Mouse (Mus musculus) G1E (cell line): ENCODE data around the gene Fbxl18. TPM values are rescaled to one million over a fixed set of nuclear protein-coding genes. Genes with fewer than 3 reads are reported as not detected.

Experiments
- ATAC-seq: 2 replicates; pipeline ENCODE4 v1.8.0; 2016; ENCODE audit warnings: mild to moderate bottlenecking; ENCODE audit not compliant: insufficient number of reproducible peaks, poor library complexity, low FRiP score, severe bottlenecking; ENCODE audit errors: extremely low read depth
- DNase-seq: peaks from one replicate; pipeline ENCODE4 v3.0.0; 2012; ENCODE audit warnings: low spot score
- H3K27me3 ChIP-seq: 2 replicates; pipeline ENCODE4 v1.6.1; 2012; ENCODE audit warnings: mild to moderate bottlenecking, low read length, inconsistent platforms; ENCODE audit not compliant: insufficient read depth
- H3K36me3 ChIP-seq: replicated peaks from 2 replicates; pipeline ENCODE3; 2012; ENCODE audit warnings: mild to moderate bottlenecking, inconsistent platforms
- H3K4me1 ChIP-seq: 2 replicates; pipeline ENCODE4 v1.6.1; 2012; ENCODE audit warnings: low read depth, low read length, inconsistent platforms, mixed read lengths; ENCODE audit not compliant: insufficient read depth
- H3K4me3 ChIP-seq: 2 replicates; pipeline ENCODE4 v1.5.1; 2012; ENCODE audit warnings: low read depth, mild to moderate bottlenecking, inconsistent platforms, low read length, moderate library complexity, mixed read lengths
- H3K9me3 ChIP-seq: replicated peaks from 2 replicates; pipeline ENCODE4 v1.6.1; 2012; ENCODE audit warnings: inconsistent platforms
- CTCF ChIP-seq: IDR thresholded peaks from 2 replicates; pipeline ENCODE4 v1.5.1; 2012; ENCODE audit warnings: low read depth, low read length, inconsistent platforms, mixed read lengths
- GATA1 ChIP-seq: IDR thresholded peaks from 2 replicates; pipeline ENCODE4 v1.6.1; 2012; ENCODE audit warnings: borderline replicate concordance, low read length, inconsistent platforms, mixed read lengths
- GATA2 ChIP-seq: IDR thresholded peaks from 2 replicates; pipeline ENCODE4 v1.6.1; 2012; ENCODE audit warnings: low read depth, low read length, inconsistent platforms, borderline replicate concordance
- POLR2AphosphoS5 ChIP-seq: IDR thresholded peaks from 2 replicates; pipeline ENCODE4 v1.6.1; 2012; ENCODE audit warnings: low read depth, low read length, inconsistent platforms; ENCODE audit not compliant: insufficient replicate concordance
- TAL1 ChIP-seq: conservative IDR thresholded peaks from 2 replicates; pipeline ENCODE4 v1.6.1; 2012; ENCODE audit warnings: low read depth, low read length, inconsistent platforms, mixed read lengths
- polyA plus RNA-seq: library from polyadenylated mRNA; stranded (reverse); fragments of >175 nt; gene quantifications from 2 replicates; pipeline ENCODE4 v1.2.3, GENCODE M21; 2012
- total RNA-seq, 2 experiments: library from RNA; stranded (forward) in 1 of 2; stranded (reverse) in 1 of 2; fragments of 200-1000 nt in 1 of 2; fragments of >200 nt in 1 of 2; fragmentation: Nextera tagmentation in 1 of 2; gene quantifications; 2 replicates each; pipeline ENCODE4 v1.2.3; 2014 to 2017

Fbxl18 gene
- total and polyA plus RNA-seq, 3 experiments, result 5.5 to 21.3 (median 10.8) TPM

DNA sequence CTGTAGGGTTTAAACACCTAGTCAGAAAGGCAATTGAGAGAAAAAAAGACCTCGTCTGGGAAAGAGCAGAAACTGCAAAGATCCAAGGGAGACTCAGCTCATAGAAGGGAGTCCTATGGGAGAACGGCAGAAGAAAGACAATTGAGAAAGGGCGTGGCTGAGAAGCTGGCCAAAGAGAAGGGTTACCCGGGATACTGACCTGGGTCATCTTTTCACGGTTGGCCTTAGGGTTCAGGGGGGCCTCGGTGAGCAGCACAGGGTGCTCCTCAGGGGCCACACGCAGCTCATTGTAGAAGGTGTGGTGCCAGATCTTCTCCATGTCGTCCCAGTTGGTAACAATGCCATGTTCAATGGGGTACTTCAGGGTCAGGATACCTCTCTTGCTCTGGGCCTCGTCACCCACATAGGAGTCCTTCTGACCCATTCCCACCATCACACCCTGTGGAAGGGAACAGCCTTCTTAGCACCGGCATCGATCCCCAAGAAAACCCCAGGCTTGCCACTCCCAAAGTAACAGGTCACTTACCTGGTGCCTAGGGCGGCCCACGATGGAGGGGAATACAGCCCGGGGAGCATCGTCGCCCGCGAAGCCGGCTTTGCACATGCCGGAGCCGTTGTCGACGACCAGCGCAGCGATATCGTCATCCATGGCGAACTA is 9.9 kb upstream of the Fbxl18 start:
- no peak for ATAC-seq
- H3K36me3 ChIP-seq, result peaks cover 55% of the 10 kb centered on the region

DNA sequence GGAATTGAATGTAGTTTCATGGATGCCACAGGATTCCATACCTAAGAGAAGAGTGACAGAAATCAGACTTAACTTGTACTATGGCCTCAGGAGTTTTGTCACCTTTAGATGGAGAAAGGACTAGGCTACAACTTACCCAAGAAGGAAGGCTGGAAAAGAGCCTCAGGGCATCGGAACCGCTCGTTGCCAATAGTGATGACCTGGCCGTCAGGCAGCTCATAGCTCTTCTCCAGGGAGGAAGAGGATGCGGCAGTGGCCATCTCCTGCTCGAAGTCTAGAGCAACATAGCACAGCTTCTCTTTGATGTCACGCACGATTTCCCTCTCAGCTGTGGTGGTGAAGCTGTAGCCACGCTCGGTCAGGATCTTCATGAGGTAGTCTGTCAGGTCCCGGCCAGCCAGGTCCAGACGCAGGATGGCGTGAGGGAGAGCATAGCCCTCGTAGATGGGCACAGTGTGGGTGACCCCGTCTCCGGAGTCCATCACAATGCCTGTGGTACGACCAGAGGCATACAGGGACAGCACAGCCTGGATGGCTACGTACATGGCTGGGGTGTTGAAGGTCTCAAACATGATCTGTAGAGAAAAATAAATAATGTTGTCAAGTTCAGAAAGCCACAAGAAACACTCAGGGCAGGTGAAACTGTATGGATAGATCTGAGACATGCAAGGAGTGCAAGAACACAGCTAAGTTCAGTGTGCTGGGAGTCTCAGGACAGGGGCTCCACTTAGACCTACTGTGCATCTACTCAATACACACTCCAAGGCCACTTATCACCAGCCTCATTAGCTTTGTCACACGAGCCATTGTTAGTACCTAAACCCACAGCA is 9.2 kb upstream of the Fbxl18 start:
- Histone ChIP-seq H3K27me3 (no peaks in the 10 kb centered on the region), H3K4me3 (peak overlapping the region; percentile 100), H3K4me1 (peaks cover 65% of the 10 kb centered on the region), H3K9me3 (no peaks in the 10 kb centered on the region), H3K36me3 (peaks cover 63% of the 10 kb centered on the region)
- no peak for DNase-seq
- TF ChIP-seq TAL1 (no peak), GATA2 (no peak), POLR2AphosphoS5 (no peak), GATA1 (no peak), CTCF (no peak)
- ATAC-seq, result no peak

More for the DNA sequence above, 9.9 kb upstream of the Fbxl18 start:
- peak; percentile 84; the same call in 1 of the 2 replicates for TF ChIP-seq POLR2AphosphoS5
- TF ChIP-seq CTCF, result no peak
- no peaks in the 10 kb centered on the region for H3K27me3 ChIP-seq
- peaks cover 70% of the 10 kb centered on the region for H3K4me1 ChIP-seq
- no peak for DNase-seq
- peak overlapping the region; percentile 100 for H3K4me3 ChIP-seq
- no peaks in the 10 kb centered on the region for H3K9me3 ChIP-seq

DNA sequence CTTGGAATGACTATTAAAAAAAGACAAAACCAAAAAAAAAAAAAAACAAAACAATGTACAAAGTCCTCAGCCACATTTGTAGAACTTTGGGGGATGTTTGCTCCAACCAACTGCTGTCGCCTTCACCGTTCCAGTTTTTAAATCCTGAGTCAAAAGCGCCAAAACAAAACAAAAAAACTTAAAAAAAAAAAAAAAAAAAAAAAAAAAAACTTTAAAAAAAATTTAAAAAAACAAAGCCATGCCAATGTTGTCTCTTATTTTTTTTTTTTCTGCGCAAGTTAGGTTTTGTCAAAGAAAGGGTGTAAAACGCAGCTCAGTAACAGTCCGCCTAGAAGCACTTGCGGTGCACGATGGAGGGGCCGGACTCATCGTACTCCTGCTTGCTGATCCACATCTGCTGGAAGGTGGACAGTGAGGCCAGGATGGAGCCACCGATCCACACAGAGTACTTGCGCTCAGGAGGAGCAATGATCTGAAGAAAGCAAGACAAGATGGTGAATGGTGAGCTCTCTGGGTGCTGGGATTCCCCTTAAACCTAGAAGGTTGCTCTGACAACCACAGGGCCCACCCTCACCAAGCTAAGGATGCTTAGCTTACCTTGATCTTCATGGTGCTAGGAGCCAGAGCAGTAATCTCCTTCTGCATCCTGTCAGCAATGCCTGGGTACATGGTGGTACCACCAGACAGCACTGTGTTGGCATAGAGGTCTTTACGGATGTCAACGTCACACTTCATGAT is 8.4 kb upstream of the Fbxl18 start:
- no peak for TF ChIP-seq GATA1
- TF ChIP-seq GATA2, result no peak
- peak; percentile 75; the same call in 1 of the 2 replicates for TF ChIP-seq POLR2AphosphoS5
- no peak for TF ChIP-seq TAL1
- TF ChIP-seq CTCF, result no peak
- DNase-seq (no peak), ATAC-seq (no peak)
- no peaks in the 10 kb centered on the region for H3K27me3 ChIP-seq
- no peaks in the 10 kb centered on the region for H3K9me3 ChIP-seq
- H3K4me1 ChIP-seq, result peaks cover 63% of the 10 kb centered on the region
- peak overlapping the region; percentile 100 for H3K4me3 ChIP-seq
- peaks cover 70% of the 10 kb centered on the region for H3K36me3 ChIP-seq

DNA sequence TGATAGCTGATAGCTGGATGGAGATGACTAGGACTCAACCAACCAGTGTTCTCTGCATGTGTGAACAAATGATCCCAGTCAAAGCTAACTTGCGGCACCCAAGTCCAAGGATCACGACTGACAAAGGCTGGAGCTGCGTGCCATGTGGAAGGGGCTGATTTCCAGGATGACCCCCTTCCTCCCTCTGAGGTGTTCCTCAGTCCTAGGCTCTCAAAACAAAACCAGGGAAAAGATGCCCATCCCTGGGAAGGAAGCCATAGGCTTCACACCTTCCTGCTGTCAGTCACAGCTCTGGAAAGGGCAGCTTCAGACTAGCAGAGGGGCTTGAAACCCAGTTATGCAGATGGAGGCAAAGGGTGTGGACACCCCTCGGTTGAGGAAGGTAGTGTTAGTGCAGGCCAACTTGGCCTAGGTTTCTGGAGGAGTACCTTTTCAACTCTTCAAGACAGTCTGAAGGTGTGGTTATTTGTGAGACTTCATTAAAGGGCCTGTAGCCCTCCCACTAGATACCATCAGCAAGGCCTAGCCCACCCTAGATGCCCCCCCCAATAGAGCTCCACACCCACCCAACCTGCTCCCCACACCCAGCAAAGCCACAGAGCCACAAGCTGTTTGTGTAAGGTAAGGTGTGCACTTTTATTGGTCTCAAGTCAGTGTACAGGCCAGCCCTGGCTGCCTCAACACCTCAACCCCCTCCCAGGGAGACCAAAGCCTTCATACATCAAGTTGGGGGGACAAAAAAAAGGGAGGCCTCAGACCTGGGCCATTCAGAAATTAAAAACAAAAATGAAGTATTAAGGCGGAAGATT is 7.5 kb upstream of the Fbxl18 start:
- ATAC-seq, result no peak
- no peaks in the 10 kb centered on the region for H3K9me3 ChIP-seq
- peak overlapping the region; percentile 39; the same call in 1 of the 2 replicates for H3K4me3 ChIP-seq
- DNase-seq, result no peak
- H3K4me1 ChIP-seq, result peaks cover 56% of the 10 kb centered on the region
- TF ChIP-seq POLR2AphosphoS5 (peak; percentile 24; the same call in 1 of the 2 replicates), GATA1 (no peak)
- H3K36me3 ChIP-seq, result peaks cover 74% of the 10 kb centered on the region
- H3K27me3 ChIP-seq, result no peaks in the 10 kb centered on the region

DNA sequence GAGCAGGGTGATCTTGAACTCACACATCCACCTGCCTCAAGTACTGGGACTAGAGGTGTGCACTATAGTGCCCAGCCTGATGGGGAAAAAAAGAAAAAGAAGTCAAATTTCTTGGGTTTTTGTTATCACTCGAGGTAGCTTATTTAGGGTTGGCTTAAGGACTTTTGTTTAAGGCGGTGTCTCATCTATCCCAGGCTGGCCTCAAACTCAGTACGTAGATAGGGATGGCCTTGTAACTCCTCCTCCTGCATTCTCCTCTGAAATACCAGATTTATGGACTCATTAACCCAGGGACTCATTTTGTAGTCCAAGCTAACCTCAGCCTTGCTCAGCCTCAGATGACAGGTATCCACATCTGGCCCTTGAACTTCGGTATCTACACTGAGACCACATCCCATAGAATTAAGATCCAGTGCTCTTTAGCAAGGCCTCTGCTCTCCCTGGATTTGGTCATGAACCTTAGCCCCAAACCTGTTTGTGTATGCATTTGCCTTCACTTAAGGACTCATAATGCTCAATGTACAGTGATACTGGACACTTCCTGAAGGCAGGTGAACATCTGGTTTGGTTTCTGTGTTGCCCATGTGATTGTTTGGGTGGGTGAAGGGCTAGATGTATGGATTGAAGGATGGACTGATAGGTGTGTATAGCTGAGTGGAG is 6.8 kb upstream of the Fbxl18 start:
- ATAC-seq (no peak), DNase-seq (no peak)
- TF ChIP-seq GATA1, result no peak
- TF ChIP-seq CTCF, result no peak
- 0 out of 2 replicates have a peak, but pooled peaks have one; percentile 15 for TF ChIP-seq POLR2AphosphoS5
- Histone ChIP-seq H3K9me3 (no peaks in the 10 kb centered on the region), H3K4me1 (peaks cover 53% of the 10 kb centered on the region), H3K4me3 (no peak overlapping the region), H3K27me3 (no peaks in the 10 kb centered on the region), H3K36me3 (peaks cover 79% of the 10 kb centered on the region)
